Mouse (Mus musculus) retina, postnatal 7 days (tissue): ENCODE data around the gene Ccdc47.

Experiments used
- DNase-seq: peaks from one replicate; pipeline ENCODE4 v3.0.0-alpha.2; 2012; ENCODE audit warnings: low read depth, low spot score

Ccdc47 gene

GRCm38 (mm10) chr11:106160841-106161721 is 55.1 kb downstream of the Ccdc47 start, which contains the start of the genes Gm10840 and Limd2:
Gm10840 (plus strand) TSS chr11:106160850.
Limd2 (minus strand) TSS chr11:106160860.
- DNase-seq, result no peak

DNA sequence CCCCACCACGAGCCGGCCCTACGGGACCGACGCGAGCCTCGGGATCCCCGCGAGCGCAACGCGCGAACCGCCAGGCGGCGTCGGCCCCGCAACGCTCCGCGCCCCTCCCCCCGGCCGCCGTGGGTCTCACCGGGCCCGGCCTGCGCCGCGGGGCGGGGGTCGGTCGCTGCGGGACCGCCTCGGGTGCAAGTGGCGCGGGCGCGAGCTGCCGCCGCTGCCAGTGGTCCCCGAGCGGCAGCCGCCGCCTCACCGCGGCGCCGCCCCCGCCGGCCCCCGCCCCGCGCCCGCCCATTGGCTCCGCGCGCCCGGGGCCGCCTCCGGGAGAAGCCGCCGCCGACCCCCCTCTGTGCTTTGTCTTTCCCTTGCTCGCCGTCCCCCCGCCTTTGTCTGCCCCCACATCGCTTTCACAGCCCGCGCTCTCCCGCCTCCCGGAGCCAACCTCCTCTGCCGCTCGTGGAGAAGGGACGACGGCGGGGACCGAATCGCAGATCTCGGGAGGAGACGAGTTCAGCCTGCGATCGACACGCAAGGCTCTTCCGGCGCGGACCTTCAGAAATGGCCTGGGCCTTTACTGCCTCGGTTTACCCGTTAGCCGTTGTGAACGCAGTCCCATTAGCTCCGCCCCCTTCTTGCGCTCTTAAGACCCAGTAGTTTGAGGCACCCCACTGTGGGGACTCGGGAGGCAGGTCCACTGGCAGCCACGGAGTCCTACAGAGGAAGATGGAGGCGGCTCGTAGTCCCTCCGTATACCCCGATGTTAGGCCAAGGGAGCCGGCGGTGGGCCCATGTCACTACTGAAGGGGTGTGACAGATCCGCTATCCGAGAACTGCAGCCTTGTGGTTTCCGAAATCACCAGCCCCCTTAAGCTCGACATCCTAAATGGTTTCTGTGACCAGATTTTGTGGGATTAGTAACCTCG is 56.0 kb downstream of the Ccdc47 start:
- peak; percentile 44 for DNase-seq

- DNase-seq, result no peak
Measured at GRCm38 (mm10) chr11:106159216-106159920, 56.8 kb downstream of the Ccdc47 start.

GRCm38 (mm10) chr11:106158930-106159215 is 57.3 kb downstream of the Ccdc47 start:
- no peak for DNase-seq

- no peak for DNase-seq
Measured at GRCm38 (mm10) chr11:106158081-106158929, 57.8 kb downstream of the Ccdc47 start.

- no peak for DNase-seq
Measured at GRCm38 (mm10) chr11:106157154-106157553, 59.0 kb downstream of the Ccdc47 start.

DNA sequence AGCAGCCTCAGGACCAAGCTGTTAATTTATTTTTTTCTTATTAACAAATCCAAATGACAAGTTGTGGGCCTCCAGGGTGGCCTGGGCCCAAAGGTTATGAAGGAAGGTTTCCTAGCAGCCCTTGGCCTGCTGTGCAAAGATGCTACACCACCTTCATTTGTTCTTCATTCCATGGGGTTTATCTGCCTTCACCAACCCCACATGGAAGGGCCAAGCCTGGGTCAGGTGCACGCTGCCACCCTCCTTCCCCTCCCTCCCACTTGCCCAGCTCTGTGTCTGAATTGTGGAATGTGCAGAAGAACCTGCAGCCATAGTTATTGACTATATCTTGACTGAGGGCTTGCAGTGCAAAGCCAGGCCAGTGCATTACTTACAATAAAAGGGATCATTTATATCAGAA is 59.9 kb downstream of the Ccdc47 start:
- no peak for DNase-seq

DNA sequence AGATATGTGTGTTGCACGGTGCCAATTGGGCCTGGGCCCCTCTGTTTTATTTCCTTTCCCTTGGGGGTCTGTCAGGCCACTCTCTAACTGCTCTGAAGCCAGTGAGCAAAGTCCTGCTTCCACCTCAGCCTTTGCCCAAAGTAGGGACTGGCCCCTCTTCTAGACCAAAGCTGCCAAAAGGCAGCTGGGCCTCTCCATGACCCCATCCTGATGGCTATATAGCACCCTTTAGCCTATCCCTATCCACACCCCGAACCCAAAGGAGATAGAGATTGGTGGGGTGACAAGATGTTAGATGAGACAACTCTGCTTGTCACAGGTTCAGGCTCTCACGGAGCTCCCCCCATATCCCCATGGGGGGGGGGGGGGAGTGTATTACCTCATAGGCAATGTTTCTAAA is 60.4 kb downstream of the Ccdc47 start:
- DNase-seq, result no peak

DNA sequence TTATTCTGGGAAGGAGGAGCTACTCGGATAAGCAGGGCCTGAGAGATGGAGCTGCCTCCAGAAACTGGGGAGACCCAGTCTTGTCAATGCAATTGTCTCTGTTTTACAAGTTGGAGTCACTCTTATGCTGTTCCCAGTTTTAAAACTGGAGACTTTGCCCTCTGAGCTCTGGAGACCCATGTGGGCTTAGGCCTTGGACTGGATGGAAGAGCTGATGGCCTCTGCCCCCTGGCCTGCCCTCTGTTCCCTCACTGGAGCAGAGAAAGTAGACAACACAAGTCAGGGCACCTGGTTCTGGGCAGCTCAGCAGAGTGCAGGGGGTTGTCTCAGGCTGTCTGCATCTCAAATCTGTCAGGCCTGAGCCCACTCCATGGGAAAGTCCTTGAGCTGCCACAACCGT is 61.4 kb downstream of the Ccdc47 start:
- DNase-seq, result no peak

DNA sequence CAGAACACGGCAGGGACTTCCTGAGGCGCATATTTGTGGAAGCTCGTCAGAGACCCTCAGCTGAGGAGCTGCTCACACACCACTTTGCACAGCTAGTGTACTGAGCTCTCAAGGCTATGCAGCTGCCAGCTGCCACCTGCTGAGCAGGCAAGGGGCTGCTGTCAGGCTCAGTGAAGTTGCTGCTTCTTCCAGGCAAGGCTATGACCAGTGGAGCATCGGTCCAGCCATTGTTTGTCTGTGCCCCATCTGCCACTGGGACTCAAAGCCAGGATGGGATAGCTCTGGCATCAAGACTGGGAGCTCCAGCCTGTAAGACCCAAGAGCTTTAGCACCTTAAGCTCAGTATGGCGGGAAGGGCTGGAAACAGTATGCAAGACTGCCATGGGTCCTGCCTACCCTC is 62.1 kb downstream of the Ccdc47 start:
- DNase-seq, result no peak

GRCm38 (mm10) chr11:106152132-106152531 is 64.0 kb downstream of the Ccdc47 start:
- DNase-seq, result no peak

GRCm38 (mm10) chr11:106151219-106151618 is 64.9 kb downstream of the Ccdc47 start:
- no peak for DNase-seq
